Mouse (Mus musculus) olfactory bulb, adult 2 months (tissue): Measurements from ENCODE around the gene Tcp11l2.

ENCODE experiments used
- CTCF ChIP-seq: fragments of 200-500 bp; IDR thresholded peaks from 2 replicates; pipeline ENCODE4 v1.5.1; 2012; ENCODE audit warnings: low read depth, mild to moderate bottlenecking, low read length, moderate library complexity; ENCODE audit not compliant: insufficient read depth
- POLR2A ChIP-seq: fragments of 200-500 bp; IDR thresholded peaks from 2 replicates; pipeline ENCODE4 v1.6.1; 2012; ENCODE audit warnings: mild to moderate bottlenecking, low read depth, low read length, moderate library complexity; ENCODE audit not compliant: insufficient read depth

DNA sequence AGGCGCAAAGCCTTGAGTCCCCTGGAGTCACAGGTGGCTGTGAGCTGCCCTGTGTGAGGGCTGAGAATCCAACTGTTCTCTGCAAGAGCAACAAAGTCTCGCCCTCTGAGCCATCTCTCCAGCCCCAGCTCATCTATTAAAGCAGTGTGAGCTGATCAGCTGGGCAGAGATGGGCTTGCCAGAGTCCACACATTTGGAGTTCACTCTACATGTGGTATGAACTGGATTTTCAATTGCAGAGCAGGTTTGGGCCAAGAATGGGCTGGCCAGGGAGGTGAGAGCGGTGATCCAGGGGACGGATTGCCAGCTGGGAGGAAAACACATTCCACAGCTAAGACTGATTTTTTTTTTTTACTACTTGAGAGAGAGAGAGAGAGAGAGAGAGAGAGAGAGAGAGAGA lies 80.2 kb downstream of the Tcp11l2 start:
- TF ChIP-seq POLR2A (no peak), CTCF (no peak)
